Mouse (Mus musculus): Measurements from ENCODE around the gene Fam71e2.

DNA sequence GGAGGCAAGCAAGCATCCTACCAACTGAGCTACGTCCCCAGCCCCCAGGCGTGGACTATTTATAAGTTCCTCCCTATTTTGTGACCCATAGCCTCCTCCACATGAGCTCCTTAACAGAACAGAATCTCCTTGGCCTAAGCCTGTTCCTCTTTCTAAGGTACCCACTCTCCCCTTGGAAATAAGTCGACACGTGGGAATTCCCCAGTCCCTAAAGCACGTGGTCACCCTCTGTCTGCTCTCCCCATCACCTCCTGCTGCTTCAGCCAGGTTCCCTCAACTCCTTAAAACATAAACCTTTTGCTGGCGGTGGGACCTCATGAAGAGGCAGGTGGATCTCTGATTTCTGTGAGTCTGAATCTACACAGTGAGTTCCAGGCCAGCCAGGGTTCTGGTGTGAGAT is 54.1 kb downstream of the Fam71e2 start:
- no peak for TF ChIP-seq CTCF (IDR thresholded peaks at IDR 0.05; ENCODE audit: insufficient read depth, low read depth, low read length)
- no peak for TF ChIP-seq POLR2A (IDR thresholded peaks at IDR 0.05; ENCODE audit: insufficient read depth, low read depth, low read length)

Data from olfactory bulb, adult 2 months (tissue).